Mouse (Mus musculus) CD4-positive helper T cell, adult 2 months (primary cell): ENCODE measurements around the gene Zfp60.
"Not testable (repeated sequence)": the region's sequence is repeated elsewhere in the genome, so short reads cannot be mapped to it uniquely, and the experiment has no call there.

Source experiments
- DNase-seq: peaks from one replicate; pipeline ENCODE4 v3.0.0-alpha.2; 2012; ENCODE audit warnings: low read depth, missing footprints, low spot score

Gene Zfp60

DNA sequence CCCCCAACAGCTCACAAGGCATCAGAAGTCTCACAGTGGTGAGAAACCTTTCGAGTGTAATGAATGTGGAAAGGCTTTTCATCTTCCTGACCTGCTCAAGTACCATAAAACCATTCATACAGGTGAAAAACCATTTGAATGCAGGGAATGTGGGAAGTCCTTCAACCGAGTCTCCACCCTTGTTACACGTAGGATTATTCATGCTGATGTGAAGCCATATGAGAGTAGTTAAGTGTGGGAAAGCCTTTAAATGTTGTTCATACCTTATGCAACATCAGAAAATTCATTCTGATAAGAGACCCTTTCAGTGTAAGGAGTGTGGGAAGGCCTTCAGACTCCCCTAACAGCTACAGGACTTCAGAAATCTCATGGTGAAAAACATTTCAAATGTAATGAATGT, 62.7 kb downstream of the Zfp60 start:
- DNase-seq: not testable (repeated sequence)

DNA sequence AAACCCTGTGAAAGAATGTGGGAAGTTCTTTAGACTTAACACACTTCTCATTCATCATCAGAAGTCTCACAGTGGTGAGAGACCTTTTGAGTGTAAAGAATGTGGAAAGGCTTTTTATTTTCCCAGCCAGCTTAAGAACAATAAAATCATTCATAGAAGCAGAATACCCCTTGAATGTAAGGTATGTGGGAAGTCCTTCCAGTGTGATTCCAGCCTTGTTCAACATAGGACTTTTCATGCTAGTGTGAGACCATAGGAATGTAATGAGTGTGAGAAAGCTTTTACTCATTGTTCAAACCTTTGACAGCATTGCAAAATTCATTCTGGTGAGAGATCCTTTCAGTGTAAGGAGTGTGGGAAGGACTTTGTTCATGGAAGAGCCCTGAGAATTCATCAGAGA, 63.4 kb downstream of the Zfp60 start:
- no peak for DNase-seq

DNA sequence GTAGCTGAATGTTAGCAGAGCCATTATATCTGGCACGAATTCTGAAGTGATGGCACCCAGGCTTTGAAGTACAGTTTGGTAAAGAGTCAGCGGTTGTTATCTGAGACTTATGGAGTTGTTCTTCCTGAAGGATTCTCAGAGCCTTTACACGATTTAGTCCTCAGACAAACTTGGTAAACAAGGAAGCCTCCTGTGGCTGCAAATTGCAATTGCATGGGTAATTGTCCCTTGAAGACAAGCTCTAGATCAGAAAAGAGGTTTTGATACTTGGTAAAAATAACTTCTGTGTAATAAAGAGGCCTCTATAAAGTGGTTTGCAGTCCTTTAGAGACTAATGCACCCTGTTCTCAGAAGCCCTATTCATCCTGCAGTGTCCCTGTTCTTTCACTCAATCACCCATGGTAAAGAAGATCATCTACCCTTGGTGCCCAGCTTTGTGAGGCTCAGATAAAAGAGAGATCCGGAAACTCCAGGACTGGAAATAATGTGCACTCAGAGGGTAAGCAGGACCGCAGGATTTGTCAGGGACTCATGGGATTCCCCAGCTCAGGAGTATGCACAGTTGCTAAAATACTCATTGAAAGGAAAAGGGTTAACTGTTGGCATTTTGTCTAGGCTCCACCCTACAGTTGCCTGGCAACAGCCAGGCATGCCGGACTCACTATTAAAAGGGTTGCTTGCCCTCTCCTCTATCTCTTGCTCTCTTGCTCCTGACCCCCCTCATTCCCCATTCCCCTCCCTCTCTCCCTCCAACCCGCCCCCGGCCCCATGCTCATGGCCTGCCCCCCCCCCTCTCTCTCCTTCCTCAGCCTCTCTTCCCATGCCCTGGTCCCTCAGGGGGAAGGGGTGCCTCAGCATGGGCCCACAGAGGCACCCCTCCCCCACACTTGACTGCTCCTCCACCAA, 67.0 kb downstream of the Zfp60 start:
- DNase-seq: no peak

DNA sequence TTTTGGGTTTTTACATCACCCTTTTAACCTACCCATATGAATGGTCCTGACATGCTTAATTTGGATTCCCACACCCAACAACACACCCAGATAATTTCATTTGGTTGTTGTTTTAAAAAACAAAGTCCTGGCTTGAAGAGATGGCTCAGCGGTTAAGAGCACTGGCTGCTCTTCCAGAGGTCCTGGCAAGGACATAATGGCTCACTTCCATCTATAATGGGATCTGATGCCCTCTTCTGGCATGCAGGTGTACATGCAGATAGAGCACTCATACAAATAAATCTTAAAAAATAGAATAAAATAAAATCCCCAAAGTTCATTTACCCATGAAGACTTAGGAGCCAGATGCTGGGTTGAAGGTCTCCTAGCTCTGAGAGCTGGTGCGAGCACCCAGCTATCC, 69.9 kb downstream of the Zfp60 start:
- no peak for DNase-seq

DNA sequence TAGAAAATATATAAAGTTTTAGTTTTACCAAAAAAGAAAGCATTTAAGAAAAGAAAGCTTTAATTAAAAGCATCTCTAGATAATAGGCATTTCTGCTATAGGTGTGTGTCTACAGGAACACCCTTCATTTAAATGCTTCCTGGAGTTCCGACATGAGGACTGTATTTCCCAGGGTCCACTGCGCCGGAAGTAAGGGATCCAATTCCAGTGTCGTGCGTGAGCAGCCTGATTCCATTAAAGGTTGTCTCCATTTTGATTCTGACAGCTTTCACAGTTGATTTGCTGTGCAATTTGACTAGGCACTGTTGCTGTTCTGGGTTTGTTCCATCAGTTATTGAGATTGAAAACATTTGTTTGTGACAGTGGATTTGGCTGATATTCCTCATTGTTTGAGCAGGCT, 71.8 kb downstream of the Zfp60 start:
- no peak for DNase-seq
